Mouse (Mus musculus) intestine, embryonic 15.5 days (tissue): ENCODE data around the gene Nav3. TPM values are rescaled to one million over a fixed set of nuclear protein-coding genes. Genes with fewer than 3 reads are reported as not detected.

Experiments
- ATAC-seq: fragments of 200-750 bp; cut with Nextera tagmentation; 2 replicates; pipeline ENCODE4 v1.8.0; 2017; ENCODE audit warnings: moderate TSS enrichment, moderate library complexity
- H3K27ac ChIP-seq: fragments of 300-500 bp; sonication (generic); 2 replicates; pipeline ENCODE4 v1.5.1; 2015; ENCODE audit warnings: mild to moderate bottlenecking, inconsistent platforms
- H3K27me3 ChIP-seq: fragments of 300-500 bp; sonication (generic); replicated peaks from 2 replicates; pipeline ENCODE4 v1.6.1; 2015; ENCODE audit warnings: inconsistent platforms
- H3K36me3 ChIP-seq: fragments of 300-500 bp; sonication (generic); 2 replicates; pipeline ENCODE4 v1.6.1; 2015; ENCODE audit warnings: inconsistent platforms
- H3K4me1 ChIP-seq: fragments of 300-500 bp; sonication (generic); replicated peaks from 2 replicates; pipeline ENCODE4 v1.6.1; 2015; ENCODE audit warnings: inconsistent platforms
- H3K4me2 ChIP-seq: fragments of 300-500 bp; sonication (generic); replicated peaks from 2 replicates; pipeline ENCODE4 v1.6.1; 2015; ENCODE audit warnings: mild to moderate bottlenecking, inconsistent platforms
- H3K4me3 ChIP-seq: fragments of 300-500 bp; sonication (generic); replicated peaks from 2 replicates; pipeline ENCODE4 v1.5.1; 2015; ENCODE audit warnings: inconsistent platforms
- H3K9ac ChIP-seq: fragments of 300-500 bp; sonication (generic); 2 replicates; pipeline ENCODE4 v1.6.1; 2015; ENCODE audit warnings: inconsistent platforms
- H3K9me3 ChIP-seq: fragments of 300-500 bp; sonication (generic); 2 replicates; pipeline ENCODE4 v1.6.1; 2016; ENCODE audit warnings: inconsistent platforms
- WGBS: fragments of 180-500 bp; shearing (Covaris S2); methylation state at CpG from one replicate; pipeline ENCODE4 v1.1.7; 2015; 5-methylcytosine and 5-hydroxymethylcytosine counted together
- polyA plus RNA-seq: library from polyadenylated mRNA; unstranded; fragments of >200 nt; fragmentation: Nextera tagmentation; extraction: Ambion mirVana; gene quantifications from 2 replicates; pipeline ENCODE4 v1.2.1, GENCODE M21; 2015

Nav3 gene
- polyA plus RNA-seq, 1 experiment from 2014 or later: 0.93 TPM

DNA sequence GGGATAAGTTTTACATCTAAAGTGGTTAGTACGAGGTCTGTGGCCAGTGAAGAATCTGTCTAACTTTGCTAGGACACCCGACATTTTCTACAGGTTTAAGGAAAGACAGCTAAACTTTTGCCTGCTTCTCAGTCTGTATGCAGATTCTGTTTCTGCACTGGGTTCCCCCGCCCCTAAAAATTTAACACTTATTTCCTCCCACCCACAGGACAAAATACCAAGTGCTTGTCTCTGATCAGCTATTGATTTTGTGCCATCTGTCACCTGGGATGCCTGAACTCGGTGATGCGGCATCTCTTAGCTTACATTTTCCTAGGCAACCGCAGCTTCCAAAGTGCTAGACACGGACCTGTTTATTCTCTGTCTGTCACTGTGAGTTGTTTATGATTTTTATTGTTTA lies 814.2 kb downstream of the Nav3 start:
- H3K4me3 ChIP-seq: no peak overlapping the region
- H3K27ac ChIP-seq: no peak overlapping the region
- H3K27me3 ChIP-seq: no peaks in the 10 kb centered on the region
- no peak overlapping the region for H3K9ac ChIP-seq
- H3K4me2 ChIP-seq: no peak overlapping the region
- H3K4me1 ChIP-seq: no peaks in the 10 kb centered on the region
- no peaks in the 10 kb centered on the region for H3K9me3 ChIP-seq
- 63% methylated on average over 7 of the region's 7 CpGs for WGBS
- no peaks in the 10 kb centered on the region for H3K36me3 ChIP-seq
- no peak for ATAC-seq

DNA sequence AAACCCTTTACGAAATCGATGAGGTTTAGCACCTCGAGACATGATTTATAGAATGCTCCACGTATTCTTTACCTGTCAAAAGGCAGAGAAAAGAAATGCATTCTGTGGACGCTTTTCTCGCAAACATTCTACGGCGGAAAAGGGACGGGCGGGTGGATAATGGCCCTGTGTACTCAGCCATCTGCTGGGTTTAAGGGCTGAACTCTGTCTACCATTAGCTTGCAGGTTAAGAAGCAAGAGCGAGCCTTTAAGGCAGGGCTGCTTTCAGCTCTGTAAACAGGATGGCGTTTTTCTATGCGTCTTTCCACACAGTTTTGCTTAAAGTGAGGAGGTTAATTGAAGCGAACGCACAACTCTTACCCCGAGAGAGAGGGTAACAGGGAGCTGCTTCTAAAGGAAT lies 818.3 kb downstream of the Nav3 start:
- H3K4me1 ChIP-seq: no peaks in the 10 kb centered on the region
- ATAC-seq: no peak
- no peak overlapping the region for H3K27ac ChIP-seq
- H3K36me3 ChIP-seq: no peaks in the 10 kb centered on the region
- H3K4me3 ChIP-seq: no peak overlapping the region
- no peak overlapping the region for H3K4me2 ChIP-seq
- H3K9ac ChIP-seq: no peak overlapping the region
- WGBS: 59% methylated on average over 16 of the region's 16 CpGs
- no peaks in the 10 kb centered on the region for H3K9me3 ChIP-seq
- no peaks in the 10 kb centered on the region for H3K27me3 ChIP-seq
